Mouse (Mus musculus): ENCODE data around the gene Fam69a.

Fam69a gene

DNA sequence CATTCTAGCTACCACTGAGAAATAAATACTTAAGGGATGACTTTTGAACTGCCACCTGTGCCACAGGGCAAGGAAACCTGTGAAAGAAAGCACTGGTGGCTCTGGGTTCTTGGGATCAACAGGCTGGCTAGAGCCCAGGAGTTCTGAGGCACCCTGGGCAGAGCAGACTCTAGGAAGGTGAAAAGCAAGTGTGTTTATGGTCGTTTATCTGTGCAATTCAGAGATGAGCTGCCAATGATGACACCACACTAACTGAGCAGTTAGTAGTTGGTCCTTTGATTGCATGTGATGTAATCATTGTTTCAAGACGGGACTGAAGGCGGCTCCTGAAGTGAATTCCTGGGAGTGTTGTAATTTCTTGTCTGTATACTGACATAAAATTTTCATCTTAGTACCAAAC is 82.6 kb downstream of the Fam69a start:
- no peak for DNase-seq (ENCODE audit: low read depth)

DNA sequence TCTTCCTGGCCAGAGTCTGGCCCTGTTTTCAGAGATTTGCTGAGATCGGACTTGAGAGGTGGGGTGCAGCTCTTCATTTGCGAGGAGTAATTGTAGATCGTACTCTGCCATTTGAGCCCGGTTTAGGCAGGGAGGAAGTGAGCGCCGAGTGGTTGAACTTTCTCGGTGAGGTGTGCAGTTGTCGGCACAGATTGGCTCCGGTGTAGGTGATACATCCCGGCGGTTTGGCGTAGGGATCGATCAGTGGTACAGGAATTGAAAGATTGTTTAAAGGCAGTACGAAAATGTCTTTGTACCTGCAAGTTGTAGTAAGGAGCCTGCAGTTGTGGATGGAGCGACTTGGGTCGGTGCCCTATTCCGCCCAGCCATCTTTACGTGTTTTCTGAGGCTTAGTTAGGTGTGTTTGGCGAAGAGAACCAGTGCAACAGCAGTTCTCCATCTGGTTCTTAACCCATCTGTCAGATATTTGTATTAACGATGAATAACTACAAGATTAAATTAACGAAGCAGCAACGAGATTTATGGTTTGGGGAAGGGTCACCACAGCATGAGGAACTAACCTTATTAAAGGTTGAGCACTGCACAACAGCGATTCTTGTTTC is 85.8 kb downstream of the Fam69a start:
- DNase-seq (ENCODE audit: low read depth), result peak; percentile 46

DNA sequence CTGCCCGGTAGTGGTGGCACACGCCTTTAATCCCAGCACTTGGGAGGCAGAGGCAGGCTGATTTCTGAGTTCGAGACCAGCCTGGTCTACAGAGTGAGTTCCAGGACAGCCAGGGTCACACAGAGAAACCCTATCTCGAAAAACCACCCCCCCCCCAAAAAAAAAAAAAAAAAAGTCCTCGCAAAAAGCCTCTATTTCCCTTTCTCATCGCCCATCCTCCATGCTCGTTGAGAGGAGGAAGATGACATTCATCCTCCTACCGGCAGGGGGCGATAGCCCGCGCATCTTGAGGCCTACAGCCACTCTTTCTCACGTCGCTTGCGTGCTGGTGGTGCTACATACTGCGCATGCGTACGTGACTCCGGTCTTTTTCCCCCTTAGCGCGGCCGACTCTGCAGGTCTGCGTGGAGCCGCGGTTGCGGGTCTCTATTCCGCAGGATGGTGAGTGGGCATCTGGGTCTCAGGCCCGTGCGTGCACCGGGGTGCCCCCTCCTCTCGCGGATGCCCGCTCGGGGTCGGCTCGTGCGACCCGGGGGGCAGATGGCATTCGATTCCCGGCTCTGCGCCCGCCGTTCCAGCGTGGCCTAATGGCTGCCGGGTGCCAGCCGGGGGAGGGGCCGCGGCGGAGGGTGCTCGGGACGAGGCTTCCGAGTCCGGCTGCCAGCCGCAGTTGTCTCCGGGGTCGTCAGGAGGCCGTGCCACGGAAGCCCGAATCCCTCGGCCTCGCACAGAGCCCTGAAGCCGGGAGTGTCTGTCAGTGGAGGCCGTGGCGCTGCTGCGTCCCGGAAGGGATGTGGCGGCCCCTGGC is 86.5 kb downstream of the Fam69a start, which contains the start of gene Rpl5:
Gene Rpl5 (plus strand): TSS at position 297 of the 808 bp plus-strand sequence.
- peak; percentile 97 for DNase-seq (ENCODE audit: low read depth)

DNA sequence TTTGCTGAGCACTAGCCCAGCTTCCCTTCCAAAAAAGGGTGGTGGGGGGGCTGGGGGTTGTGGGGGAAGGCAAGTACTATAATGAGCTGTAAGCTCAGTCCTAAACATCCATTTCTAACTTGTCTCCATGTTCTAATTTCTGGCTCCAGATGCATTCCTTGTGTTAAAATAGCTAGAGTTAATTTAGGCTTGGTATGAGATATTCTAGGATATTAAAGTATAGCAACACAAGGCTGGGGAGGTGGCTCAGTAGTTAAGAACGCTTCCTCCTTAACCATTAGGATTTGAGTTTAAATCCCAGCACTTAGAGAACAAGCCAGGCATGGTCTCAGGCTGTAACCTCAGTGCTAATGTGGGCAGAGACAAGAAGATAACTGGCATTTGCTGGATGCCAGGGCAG is 90.6 kb downstream of the Fam69a start:
- DNase-seq (ENCODE audit: low read depth), result no peak

DNA sequence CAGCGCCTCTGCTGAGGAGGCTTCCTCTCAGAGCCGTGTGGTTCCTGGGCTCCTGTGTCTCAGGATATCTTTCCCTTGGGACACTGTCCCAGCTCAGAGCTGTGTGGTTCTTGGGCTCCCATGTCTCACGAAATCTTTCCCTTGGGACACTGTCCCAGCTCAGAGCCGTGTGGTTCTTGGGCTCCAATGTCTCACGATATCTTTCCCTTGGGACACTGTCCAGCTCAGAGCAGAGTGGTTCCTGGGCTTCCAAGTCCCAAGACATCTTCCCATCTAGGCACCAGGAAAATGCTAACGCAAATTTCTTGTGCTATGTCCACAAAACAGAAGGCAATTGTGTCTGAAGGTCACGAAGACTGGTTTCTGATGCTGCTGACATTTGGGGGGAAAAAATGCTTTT is 92.2 kb downstream of the Fam69a start:
- no peak for DNase-seq (ENCODE audit: low read depth)

DNA sequence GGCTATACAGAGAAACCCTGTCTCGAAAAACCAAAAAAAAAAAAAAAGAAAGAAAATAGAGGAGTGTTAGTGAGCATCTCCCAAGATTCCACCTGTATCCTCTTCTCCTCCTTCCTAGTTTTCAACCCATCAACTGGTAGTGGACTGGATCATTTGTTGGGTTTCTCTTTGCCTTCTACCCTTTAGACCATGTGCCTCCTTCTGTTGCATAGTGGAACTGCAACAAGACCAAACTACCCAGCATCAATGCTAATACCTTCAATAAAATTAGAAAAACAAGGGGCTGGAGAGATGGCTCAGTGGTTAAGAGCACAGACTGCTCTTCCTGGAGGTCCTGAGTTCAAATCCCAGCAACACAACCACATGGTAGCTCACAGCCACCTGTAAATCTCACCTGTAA is 95.4 kb downstream of the Fam69a start:
- DNase-seq (ENCODE audit: low read depth), result peak; percentile 73

DNA sequence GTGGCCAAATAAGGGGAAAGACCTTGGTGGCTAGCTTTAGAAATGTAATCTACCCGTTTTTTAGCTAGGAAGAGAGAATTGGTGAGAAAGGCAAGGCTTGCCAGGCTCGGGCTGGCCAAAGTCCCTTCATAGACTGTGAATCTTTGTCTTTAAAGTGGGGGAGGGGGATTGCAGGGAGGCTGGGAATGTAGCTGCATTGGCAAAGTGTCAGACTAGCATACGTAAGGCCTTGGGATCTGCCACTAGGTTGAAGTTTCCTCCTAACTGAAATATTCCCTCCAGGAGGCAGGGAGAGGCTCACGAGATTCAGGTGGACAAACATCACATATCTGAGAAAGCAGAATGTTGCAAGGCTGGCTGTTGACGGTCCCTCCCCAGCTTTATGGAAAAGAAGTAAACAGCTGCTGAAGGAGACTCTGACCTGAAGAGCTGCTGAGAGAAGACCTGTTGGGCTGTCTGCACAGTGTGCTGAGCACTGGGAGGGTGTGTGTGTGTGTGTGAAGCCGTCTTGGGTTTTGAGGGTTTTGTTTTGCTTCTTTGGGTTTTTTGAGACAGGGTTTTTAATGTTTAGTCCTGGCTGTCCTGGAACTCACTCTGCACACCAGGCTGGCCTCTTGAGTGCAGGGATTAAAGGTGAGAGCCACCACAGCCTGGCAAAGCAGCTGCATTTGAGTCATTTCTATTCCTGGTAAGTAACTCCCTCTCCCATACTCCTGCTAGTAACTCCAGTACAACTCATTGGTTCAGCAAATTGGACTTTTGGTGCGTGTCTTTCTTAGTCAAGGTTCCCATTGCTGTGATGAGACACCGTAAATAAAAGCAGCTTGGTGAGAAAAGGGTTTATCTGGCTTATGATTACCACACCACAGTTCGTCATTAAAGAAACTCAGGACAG is 96.6 kb downstream of the Fam69a start:
- no peak for DNase-seq (ENCODE audit: low read depth)

DNA sequence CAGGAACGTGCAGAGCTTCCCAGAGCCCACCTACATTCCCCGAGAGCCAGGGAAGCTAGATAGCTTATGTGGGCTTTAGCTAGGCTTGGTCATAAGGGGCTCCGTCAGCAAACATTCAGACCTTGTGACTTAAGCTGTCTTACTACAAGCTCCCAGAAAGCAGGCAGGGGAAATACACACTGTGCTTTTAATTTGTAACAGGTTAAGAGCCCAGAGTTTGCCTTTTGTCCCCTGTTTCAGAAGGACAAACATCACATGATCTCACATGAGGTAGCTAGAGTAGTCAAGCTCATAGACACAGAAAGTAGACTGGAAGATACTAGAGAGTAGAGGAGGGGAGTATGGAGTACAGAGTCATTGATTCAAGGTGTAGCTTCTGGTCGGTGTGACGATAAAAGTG is 106.2 kb downstream of the Fam69a start:
- DNase-seq (ENCODE audit: low read depth), result no peak

DNA sequence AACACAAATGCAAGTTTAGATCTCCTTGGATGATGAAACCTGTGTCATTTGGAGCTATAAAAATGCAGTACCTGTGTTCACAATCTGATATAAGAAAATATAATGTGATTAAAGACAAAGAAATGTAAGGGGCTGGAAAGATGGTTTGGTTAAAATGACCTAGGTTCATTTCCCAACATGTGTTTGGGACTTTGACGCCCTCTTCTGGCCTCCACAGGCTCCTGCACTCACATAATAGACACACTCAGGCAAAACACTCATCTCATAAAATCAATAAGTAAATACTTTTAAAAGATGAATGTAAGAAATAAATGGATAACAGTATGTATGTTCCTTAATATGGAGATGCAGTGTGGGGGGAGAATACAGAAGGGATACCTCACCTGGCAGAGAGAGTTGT is 109.8 kb downstream of the Fam69a start:
- DNase-seq (ENCODE audit: low read depth), result no peak

DNA sequence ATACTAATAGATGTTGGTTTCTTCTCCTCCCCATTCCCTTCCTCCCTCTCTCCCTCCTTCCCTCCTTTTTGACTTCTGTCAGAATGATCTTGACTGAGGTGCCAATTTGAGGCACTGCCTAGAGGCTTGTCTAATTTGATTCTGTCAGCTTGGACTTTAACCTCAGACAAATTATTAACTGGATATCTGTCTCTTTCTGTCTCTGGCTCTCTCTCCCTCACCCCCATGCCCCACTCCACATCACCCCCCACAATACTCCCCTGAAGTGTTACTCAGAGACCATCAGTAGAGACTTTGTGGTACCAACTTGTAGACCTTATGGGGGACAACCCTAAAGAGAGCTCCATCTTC is 111.6 kb downstream of the Fam69a start:
- no peak for DNase-seq (ENCODE audit: low read depth)

DNA sequence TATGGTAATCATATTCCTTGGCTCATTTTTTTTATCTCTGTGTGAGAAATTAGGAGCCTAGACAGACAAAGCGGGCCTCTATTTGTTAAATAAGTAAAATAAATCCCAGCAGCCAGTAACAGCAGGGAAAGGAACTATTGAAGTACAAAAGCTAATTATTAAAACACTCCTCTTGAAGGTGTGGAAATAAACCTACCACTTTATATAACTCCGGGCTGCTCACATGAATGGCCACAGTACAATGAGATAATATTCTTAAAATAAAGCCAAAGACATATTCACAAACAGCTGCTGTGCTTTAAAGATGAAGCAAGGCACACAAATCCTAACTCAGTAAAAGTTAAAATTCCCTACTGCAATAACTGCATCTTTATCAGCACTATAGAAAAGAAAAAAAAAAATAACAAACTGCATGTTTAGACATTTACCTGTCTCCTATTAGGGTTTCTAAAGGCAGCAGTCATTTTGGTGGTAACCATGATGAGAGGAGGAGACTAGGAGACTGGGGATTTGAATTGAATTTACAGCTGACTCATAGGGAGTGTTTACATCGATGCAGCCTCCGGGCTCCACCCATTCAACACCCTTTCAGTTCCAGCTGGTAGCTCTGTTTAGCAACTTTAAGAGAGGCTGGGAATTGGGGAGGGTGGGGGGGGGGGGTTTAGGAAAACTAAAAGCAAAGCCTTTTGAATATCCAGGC is 112.2 kb downstream of the Fam69a start, which contains the start of gene Evi5:
Gene Evi5 (minus strand): TSS at position 547 of the 700 bp plus-strand sequence.
- DNase-seq (ENCODE audit: low read depth), result peak; percentile 74

DNA sequence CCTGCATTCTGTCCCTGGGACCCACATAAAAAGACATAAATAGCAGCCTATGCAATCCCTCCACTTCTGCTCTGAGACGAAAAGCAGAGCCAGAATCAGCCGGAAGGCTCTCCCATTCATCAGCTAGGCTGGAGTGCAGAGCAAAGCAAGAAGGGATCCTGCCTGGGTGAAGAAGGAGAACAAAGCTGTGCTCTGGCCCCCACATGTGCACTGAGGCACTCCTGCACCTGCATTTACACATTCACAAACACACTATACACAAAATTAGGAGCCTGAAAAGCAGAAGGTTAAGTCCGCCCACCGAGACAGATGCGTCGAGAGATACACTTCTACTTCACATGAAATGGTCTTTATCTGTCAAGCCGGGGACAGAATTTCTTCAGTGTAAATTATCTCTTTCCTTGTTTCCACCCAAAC is 113.0 kb downstream of the Fam69a start:
- no peak for DNase-seq (ENCODE audit: low read depth)

DNA sequence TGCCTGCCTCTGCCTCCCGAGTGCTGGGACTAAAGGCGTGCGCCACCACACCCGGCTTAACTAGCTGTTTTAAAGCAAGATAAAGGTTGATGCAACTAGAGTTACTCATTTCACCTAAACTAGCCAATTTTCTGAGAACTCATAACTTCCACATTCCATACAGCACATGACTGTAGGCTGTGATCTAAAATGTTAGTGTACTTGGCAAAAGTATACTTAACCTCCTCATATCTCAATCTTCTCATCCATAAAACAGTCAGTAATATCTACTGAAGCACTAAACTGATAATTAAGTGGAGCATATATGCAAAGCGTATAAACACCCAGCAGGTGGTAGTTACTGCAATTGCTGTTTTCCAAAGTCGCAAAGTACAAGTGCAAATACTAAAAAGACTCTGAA is 113.6 kb downstream of the Fam69a start:
- no peak for DNase-seq (ENCODE audit: low read depth)

DNA sequence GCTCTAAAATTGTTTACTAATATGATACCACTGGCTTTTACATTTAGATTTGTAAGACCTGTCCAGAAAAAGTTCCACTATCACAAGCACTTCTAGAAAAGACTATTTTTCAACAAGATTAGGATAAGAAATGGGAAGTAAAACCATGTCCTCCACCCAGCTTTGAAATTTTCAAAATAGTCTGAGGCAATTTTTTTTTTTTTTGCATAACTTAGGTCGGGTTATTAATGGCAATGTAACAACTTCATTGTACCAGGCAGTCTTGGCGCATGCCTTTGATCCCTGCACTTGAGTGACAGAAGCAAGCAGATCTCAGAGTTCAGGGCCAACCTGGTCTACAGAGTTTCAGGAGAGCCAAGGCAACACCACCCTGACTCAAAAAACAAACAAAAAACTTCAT is 117.2 kb downstream of the Fam69a start:
- no peak for DNase-seq (ENCODE audit: low read depth)

DNA sequence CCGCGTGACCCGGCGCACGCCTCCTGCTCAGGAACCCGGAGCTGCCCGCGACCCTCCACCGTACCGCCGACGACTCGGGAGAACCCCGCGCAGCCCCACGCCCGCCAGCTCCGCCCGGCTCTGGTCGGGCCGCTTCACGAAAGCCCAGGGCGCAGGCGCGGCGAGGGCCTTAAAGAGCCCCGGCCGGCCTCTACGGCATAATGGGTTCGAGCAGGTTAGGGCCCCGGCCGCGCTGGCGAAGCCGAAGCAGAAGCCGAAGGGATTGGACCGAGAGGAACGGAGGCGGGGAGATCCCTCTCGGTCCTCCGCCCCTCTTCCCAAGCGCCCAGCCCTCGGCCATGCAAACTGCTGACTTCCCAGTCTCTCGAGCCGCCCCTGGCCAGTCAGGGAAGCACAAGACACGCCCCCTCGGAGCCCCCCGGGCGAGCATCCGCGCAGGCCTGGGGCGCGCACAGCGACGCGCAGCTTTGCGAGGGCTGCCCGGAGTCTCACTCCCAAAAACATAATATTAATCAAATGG is 117.9 kb downstream of the Fam69a start:
- DNase-seq (ENCODE audit: low read depth), result peak; percentile 96

DNA sequence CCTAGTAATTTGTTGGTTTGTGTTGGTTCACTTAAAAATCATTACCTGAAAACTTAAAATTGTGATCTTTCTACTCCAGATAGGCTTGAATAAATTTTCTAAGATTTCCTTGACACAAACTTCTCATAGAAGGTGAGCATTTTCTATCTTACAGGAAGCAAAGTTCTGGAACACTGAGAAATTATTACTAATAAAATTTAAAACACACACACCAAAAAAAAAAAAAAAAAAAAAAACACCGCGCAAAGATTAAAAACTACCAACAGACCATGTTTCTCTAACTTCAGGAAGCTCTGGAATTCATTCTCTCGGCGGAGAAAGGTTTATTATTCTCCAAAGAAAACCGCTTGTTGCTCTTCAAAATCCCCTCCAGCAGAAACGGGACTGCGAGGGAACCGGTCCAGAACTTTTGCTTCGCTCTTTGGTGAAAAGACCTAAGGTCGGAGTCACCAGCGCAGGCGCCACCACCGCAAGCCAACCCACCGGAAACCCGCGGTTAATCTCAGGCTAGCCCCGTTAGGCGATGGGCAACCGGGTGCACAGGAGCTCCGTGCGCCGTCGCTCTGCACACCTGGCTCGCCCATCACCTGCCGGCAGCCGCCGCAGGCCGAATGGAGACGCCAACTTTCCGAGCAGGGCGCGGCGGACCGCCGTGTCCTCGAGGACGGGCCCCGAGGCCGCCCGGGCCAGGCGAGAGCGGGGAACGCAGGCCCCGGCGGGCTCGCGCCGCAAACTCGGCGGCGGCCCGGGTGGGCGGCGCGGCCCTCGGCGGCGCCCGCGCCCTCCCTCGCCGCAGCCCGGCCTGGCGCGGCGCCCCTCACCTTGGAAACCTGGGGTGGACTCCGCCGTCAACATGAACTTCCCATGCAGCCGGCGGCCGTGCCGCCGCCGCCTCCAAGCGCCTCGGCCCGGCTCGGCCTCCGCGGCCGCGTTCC is 118.6 kb downstream of the Fam69a start:
- peak; percentile 73 for DNase-seq (ENCODE audit: low read depth)

DNA sequence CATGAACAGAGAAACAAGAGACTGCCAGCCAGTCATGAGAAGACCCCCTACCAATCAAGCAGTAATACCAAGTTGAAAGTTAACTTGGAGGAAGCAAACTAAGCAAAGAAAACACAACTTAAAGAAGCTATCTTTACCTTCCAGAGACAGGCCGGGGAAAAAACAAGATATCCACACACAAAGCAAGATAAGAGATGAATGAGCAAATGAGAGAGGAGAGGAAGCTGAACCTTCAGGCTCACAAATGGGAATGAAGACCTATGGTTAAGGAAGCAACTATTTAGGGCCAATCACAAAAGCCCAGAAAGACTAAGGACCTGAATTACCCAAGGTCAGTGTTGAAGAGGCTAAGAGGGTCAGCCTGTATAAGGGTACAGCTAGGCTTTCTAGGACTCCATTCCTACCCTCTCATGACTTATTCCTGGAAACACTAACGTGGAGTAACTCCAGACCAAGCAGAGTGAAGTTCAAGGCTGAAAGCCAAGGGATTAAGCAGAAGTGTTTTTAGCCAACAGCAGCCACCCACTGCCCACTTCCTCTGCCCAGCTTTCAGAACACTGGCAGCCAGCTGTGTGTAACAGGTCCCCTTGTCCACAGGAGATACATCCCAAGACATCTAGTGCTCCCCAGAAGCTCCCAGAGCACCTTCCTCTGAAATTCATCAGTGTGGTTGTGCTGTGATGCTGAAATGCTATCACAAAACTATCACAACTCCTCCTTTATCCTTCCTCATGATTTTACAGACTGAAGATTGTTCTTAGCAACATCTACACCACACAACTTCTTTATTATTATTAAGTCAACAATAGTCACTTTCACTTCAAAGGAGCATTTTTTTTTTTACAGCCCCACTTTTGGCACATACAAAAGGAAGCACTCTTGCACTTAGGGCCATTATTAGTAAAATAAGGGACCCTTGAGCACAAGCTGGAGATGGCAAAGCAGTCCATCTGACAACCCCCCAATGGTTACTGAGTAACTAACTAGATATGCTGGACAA is 120.5 kb downstream of the Fam69a start:
- no peak for DNase-seq (ENCODE audit: low read depth)

DNA sequence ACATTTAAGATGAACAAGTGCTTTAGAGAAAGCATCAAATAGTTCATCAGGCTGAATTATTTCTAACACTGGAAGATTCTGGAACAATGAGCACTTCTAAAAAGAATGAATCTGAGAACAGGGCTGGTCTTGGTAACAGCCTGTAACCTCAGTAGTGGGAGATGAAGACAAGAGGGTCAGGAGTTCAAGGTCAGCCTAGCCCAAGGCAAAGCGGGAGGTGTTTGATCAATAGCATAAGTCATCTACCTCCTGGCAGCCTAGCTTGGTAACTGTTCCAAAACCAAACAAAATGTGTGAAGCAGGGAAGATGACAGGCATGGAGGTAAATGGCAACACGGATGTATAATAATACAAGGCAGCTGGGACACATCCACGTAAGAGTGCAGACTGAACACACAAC is 122.9 kb downstream of the Fam69a start:
- DNase-seq (ENCODE audit: low read depth), result no peak

DNA sequence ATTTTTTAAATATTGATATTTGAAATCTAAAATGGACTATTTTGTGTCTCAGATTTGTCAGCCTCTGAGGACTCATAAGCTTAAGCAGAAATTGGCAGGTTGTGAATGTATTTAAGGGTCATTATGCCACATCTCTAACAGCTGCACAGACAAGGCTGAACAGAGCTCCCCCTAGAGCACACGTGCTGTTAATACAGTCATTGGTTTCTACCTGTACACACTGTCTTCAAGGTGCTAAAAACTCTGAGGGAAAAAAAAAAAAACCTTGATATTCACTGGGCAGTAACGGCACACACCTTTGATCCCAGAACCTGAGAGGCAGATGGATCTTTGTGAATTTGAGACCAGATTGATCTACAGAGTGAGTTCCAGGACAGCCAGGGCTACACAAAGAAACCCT is 127.9 kb downstream of the Fam69a start:
- no peak for DNase-seq (ENCODE audit: low read depth)
